Mouse (Mus musculus): Measurements from ENCODE around the gene Ptpre. TPM values are rescaled to one million over a fixed set of nuclear protein-coding genes. Genes with fewer than 3 reads are reported as not detected.
"Not testable (repeated sequence)": the region's sequence is repeated elsewhere in the genome, so short reads cannot be mapped to it uniquely, and the experiment has no call there.

The Ptpre gene
- total RNA-seq, 2 experiments from 2014 or later: 3.0 to 3.2 TPM

- DNase-seq: peak in 1 of 2 experiments; percentile 22
- intact Hi-C loops (cut with DNase I): no loop called here
Measured at GRCm38 (mm10) chr7:135571951-135572559, 34.8 kb downstream of the Ptpre start.

- DNase-seq; intact Hi-C loops (cut with DNase I): not testable (repeated sequence)
Measured at GRCm38 (mm10) chr7:135575319-135576069, 38.2 kb downstream of the Ptpre start.

- intact Hi-C loops (cut with DNase I): no loop called here
- DNase-seq: no peak
Measured at GRCm38 (mm10) chr7:135576329-135576728, 39.0 kb downstream of the Ptpre start.

GRCm38 (mm10) chr7:135578715-135579325 lies 41.5 kb downstream of the Ptpre start:
- intact Hi-C loops (cut with DNase I): no loop called here
- no peak for DNase-seq

- intact Hi-C loops (cut with DNase I): no loop called here
- DNase-seq: no peak
Measured at GRCm38 (mm10) chr7:135580306-135581091, 43.2 kb downstream of the Ptpre start.

- intact Hi-C loops (cut with DNase I): no loop called here
Measured at GRCm38 (mm10) chr7:135581128-135581527, 43.8 kb downstream of the Ptpre start.

GRCm38 (mm10) chr7:135585125-135585687 lies 47.9 kb downstream of the Ptpre start:
- DNase-seq: no peak
- intact Hi-C loops (cut with DNase I): no loop called here

More at GRCm38 (mm10) chr7:135581128-135581527, 43.8 kb downstream of the Ptpre start:
- DNase-seq: no peak

- intact Hi-C loops (cut with DNase I): no loop called here
Measured at GRCm38 (mm10) chr7:135586402-135586801, 49.1 kb downstream of the Ptpre start.

GRCm38 (mm10) chr7:135587821-135588575 lies 50.7 kb downstream of the Ptpre start:
- DNase-seq: no peak
- intact Hi-C loops (cut with DNase I): no loop called here

More at GRCm38 (mm10) chr7:135586402-135586801, 49.1 kb downstream of the Ptpre start:
- DNase-seq: no peak

GRCm38 (mm10) chr7:135588620-135589309 lies 51.5 kb downstream of the Ptpre start:
- intact Hi-C loops (cut with DNase I): no loop called here
- DNase-seq: no peak

- intact Hi-C loops (cut with DNase I): no loop called here
- DNase-seq: no peak
Measured at GRCm38 (mm10) chr7:135591461-135591860, 54.2 kb downstream of the Ptpre start.

- intact Hi-C loops (cut with DNase I): no loop called here
Measured at GRCm38 (mm10) chr7:135593286-135593685, 56.0 kb downstream of the Ptpre start.

GRCm38 (mm10) chr7:135593825-135594224 lies 56.5 kb downstream of the Ptpre start:
- intact Hi-C loops (cut with DNase I): no loop called here
- no peak for DNase-seq

More at GRCm38 (mm10) chr7:135593286-135593685, 56.0 kb downstream of the Ptpre start:
- DNase-seq: no peak

- intact Hi-C loops (cut with DNase I): no loop called here
- DNase-seq: no peak
Measured at GRCm38 (mm10) chr7:135594676-135595075, 57.4 kb downstream of the Ptpre start.

GRCm38 (mm10) chr7:135595640-135596174 lies 58.4 kb downstream of the Ptpre start:
- intact Hi-C loops (cut with DNase I): no loop called here
- DNase-seq: no peak

GRCm38 (mm10) chr7:135597006-135597405 lies 59.7 kb downstream of the Ptpre start:
- intact Hi-C loops (cut with DNase I): no loop called here
- peak in 1 of 2 experiments; percentile 24 for DNase-seq

GRCm38 (mm10) chr7:135597604-135598289 lies 60.5 kb downstream of the Ptpre start:
- peak; percentile 31 to 43 for DNase-seq
- intact Hi-C loops (cut with DNase I): no loop called here

- intact Hi-C loops (cut with DNase I): no loop called here
Measured at GRCm38 (mm10) chr7:135598303-135598855, 61.1 kb downstream of the Ptpre start.

More at GRCm38 (mm10) chr7:135598303-135598855, 61.1 kb downstream of the Ptpre start:
- DNase-seq: no peak
